Mouse (Mus musculus) central nervous system, embryonic 11.5 days (tissue): Measurements from ENCODE around the gene Nod2. TPM values are rescaled to one million over a fixed set of nuclear protein-coding genes. Genes with fewer than 3 reads are reported as not detected.

Experiments used
- polyA plus RNA-seq: library from polyadenylated mRNA; depleted of rRNA; stranded (reverse); fragments of >200 nt; gene quantifications from 2 replicates; pipeline ENCODE4 v1.2.3, GENCODE M21; 2012; rRNA removed

The Nod2 gene
- polyA plus RNA-seq = 0.16 and 0.22 TPM in 2 replicates

DNA sequence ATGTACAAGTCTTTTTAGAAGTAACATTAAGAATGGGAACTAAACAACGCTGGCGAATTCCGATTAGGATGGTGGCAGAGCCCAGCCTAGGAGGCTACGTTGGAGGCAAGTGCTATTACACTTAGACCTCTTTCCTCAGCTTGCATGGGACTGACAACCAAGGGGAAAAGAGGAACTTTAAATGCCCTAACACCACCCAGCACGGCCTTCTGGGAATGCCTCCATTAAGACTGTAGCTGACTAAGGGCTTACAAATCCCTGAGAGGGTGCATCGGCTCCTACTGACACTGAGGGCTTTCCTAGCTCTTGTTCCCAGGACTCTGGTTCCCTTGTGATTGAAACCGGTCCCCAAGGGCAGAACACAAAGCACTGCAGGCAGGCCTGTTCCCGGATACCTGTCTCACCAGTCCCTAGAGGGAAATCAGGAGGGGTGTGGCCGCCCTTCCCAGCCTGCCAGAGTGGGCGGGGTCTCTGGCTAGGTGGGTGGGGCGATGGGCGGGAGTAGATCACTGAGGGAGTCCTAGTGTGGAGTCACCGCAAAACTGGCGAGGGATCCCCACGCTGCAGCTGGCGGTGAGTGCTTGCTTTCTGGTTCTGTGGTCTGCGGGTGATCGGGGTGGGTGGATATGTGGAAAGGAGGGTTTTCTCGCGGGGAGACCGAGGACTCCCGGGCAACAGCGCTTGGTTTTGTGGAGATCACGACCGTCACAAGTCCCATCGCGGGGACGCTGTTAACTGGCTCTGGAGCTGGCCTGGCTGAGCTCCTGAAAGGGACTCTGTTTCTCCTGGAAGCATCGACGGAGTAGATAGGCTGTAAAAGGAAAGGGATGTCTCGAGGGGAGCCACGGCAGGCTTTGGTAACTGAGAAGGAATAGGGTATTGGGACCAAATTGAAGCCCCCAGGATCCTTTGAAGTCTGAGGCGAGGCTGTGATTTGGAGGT is at the start of gene Nod2:
TSS of gene Nod2 (plus strand) at position 479 of the 942 bp plus-strand sequence.

DNA sequence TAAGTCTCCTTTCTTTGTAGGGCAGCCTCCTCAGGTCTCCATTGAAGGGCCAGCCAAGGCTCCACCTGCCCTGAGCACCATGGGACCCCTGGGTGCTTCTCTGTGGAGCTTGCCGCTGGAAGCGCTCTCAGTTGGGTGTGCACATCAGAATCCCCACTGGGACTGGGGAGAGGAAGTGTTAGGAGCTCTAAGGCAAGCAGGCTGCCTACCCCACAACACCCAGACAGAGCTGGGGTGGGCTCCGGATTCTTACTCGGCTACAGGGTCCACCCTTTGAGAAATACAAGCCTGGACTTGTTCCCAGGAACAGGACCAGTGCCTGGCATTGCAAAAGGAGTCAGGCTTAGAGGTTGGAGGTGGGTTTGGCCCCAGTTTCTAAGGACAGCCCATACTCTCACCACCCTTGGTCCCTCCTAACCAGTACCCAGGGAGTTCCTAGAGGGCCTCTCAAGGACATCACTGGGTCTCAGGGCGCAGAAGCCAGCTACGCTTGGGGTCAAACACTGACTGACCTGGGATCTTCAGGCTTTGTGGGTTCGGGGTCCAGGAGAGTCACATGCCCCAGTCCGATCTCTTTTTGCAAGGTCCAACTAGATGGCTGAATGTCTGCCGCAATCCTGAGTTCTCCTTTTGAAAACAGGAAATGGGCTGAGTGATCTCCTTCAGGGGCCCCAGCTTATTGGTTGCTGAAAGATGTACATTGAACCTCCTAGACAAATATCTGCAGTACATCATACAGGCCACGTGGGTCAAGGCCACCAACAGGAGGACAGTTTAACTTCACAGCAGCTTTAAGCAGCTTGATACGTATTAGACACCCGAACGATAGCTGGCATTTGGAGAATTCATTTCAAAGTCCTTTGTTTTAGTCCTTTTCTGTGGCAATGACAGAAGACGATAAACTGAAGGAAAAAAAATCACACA is 11.4 kb upstream of the Nod2 start, which contains the start of gene Snx20:
TSS of gene Snx20 (minus strand) at position 655 of the 924 bp plus-strand sequence.

DNA sequence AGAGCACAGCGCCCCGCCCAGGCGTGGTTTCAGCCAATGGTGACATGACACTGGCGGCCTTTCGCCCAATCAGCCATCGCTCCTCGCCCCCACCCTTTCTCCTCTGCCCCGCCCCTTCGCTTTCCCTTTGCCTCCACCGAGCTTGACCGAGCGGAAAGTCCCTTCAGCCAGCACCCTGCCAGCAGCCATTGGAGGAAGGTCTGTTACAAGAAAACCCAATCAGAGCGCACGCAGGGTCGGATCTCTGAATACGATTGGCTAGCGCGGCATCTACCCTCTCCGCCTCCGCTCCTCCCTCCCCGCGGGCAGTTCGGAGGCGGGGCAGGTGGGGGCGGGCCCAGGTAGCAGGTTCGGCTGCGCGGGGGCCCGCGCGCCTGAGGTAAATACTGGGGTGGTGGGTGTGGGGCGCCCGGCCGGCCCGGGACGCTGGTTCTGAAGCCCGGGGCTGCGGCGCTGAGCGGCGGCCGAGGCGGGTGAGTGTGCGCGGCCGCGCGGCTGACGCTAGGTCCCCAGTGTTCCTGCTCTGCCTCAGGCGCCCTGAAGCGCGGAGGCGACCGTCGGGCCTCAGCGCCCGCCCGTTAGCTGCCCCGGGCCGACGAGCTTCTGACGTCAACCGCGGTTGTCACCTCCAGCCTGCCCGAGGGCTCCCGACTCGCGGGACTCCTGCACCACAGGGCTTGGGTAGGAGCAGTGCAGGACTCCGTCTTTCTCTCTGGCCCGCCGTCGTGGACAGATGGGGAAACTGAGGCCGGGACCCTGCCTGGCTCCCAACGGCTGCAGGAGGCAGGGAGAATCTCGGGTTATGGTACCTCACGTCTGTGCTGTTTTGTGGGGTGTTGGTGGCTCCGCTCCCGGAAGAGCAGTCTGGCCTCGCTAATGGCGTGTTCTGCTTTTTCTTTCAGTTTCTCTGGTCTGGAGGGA is 49.9 kb downstream of the Nod2 start, which contains the start of gene Cyld:
TSS of gene Cyld (plus strand) at position 308 of the 921 bp plus-strand sequence.

Other genes with a start within 250 kb of the Nod2 start
- gene Nkd1, start 126.0 kb upstream of the Nod2 start, polyA plus RNA-seq = 45.2 and 48.3 TPM in 2 replicates
- gene Snx20, start 11.2 kb upstream of the Nod2 start, polyA plus RNA-seq = 0.72 and 0.86 TPM in 2 replicates
- gene Cyld, start 49.7 kb downstream of the Nod2 start, polyA plus RNA-seq = 6.4 and 8.3 TPM in 2 replicates